Mouse (Mus musculus) megakaryocyte, embryonic 14.5 days (primary cell): ENCODE results near the gene Nkain4.

Experiments
- FLI1 ChIP-seq: IDR thresholded peaks from 2 replicates; pipeline ENCODE4 v1.6.1; 2012; ENCODE audit warnings: low read length, inconsistent platforms, mixed read lengths
- GATA1 ChIP-seq: IDR thresholded peaks from 3 replicates; pipeline ENCODE4 v1.6.1; 2012; ENCODE audit warnings: mixed read lengths, low read length, inconsistent platforms, borderline replicate concordance

DNA sequence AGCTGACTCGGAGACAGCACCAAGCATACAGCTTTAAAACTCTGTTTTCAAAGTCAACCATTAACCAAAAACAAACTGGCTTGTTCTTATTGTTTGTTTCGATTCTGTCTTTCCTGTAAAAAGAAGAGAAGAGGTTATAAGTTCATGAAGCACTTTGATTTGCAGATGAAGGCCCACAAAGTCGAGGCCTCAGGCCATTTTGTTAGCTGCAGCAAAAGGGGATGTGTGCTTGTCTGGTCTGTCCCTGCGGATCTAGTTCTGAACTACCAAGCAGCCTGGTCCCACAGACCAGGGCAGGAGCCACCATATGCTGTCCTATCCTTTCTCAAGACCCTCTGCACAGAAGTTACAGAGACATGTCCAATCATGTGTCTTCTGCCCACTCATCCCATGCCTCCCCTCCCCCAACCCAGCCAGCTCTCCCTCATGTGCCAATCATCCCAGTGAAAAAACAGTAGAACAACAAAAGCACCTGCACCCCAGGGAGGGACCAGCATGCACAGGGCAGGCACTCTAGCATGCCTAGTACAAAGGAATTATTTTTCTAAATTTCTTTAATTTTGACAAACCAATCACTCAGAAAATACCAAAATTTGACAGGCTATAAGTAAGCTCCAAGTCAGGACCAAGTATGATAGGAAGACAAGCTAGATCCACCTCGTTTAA, 48.8 kb downstream of the Nkain4 start:
- TF ChIP-seq GATA1 (no peak), FLI1 (no peak)
